Comparison of ENCODE assay signal across 8 mouse cellular contexts in genomic region chr2:92055101-92055813, GRCm38 (mm10). TPM values are rescaled to one million over a fixed set of nuclear protein-coding genes. Genes with fewer than 3 reads are reported as not detected.
A peak's percentile ranks its signal among the peaks of the same experiment; 100 is the strongest.
DNase-seq lines count a peak whose midpoint lies in the region; ATAC-seq and TF ChIP-seq lines count a peak whose summit lies in the region.

No protein-coding gene starts in this region.

- peak; percentile 58 for ATAC-seq in intestine, embryonic 14.5 days (replicated peaks; ENCODE audit: low FRiP score, low TSS enrichment, low read depth)
- peak; percentile 68 for ATAC-seq in megakaryocyte-erythroid progenitor cell, adult 5-6 weeks (replicated peaks; ENCODE audit: low FRiP score, low TSS enrichment, poor library complexity, severe bottlenecking)

- peak overlapping the region; percentile 55 for H3K9ac ChIP-seq in intestine, embryonic 14.5 days (ENCODE audit: low read length)

- no peaks in the 10 kb centered on the region for H3K36me3 ChIP-seq in intestine, embryonic 14.5 days (ENCODE audit: control insufficient read depth, insufficient read depth, low read length)

- H3K4me1 ChIP-seq in cortical plate, adult 2 months (ENCODE audit: control insufficient read depth, insufficient read depth, low read length), result 0 out of 2 replicates have a peak, but pooled peaks cover 3% of the 10 kb centered on the region
- peaks cover 12% of the 10 kb centered on the region for H3K4me1 ChIP-seq in intestine, embryonic 14.5 days (replicated peaks; ENCODE audit: control insufficient read depth, insufficient read depth, low read length)

- intact Hi-C loops in left cerebral cortex, postnatal 14 days (cut with DNase I), result loop anchor here (5.0 kb wide), 1 partner anchor 128 kb away; the partner anchor contains the start of gene Chrm4

- TF ChIP-seq POLR2A in cortical plate, adult 2 months (IDR thresholded peaks at IDR 0.05; ENCODE audit: extremely low read depth, insufficient read depth, low read length), result peak; percentile 70

- peak overlapping the region; percentile 20 for H3K4me3 ChIP-seq in cortical plate, adult 2 months (ENCODE audit: insufficient read depth, low read length)
- peak overlapping the region; percentile 33 for H3K4me3 ChIP-seq in intestine, embryonic 14.5 days (ENCODE audit: low read depth, low read length)

- DNase-seq in adipocyte (ENCODE audit: low spot score), result peak; percentile 93
- DNase-seq in gastrocnemius, postnatal 25 days, result peak; percentile 95
- DNase-seq in intestine, embryonic 14.5 days (ENCODE audit: low spot score), result peak; percentile 90
- peak; percentile 90 to 91 for DNase-seq in left cerebral cortex, postnatal 14 days (ENCODE audit: low spot score in 2 of 2)
- peak; percentile 86 for DNase-seq in right cerebral cortex, postnatal 25 days
- DNase-seq in urinary bladder, postnatal 36 days (ENCODE audit: low spot score in 2 of 2), result peak; percentile 86 to 92

- no peaks in the 10 kb centered on the region for H3K9me3 ChIP-seq in intestine, embryonic 14.5 days (ENCODE audit: control insufficient read depth, low read length)

- WGBS in intestine, embryonic 14.5 days, result 3% methylated on average over 38 of the region's 38 CpGs

- no peak for TF ChIP-seq CTCF in cortical plate, adult 2 months (IDR thresholded peaks at IDR 0.05; ENCODE audit: extremely low read depth, insufficient read depth, low read length)

- peak overlapping the region; percentile 74 for H3K4me2 ChIP-seq in intestine, embryonic 14.5 days (ENCODE audit: low read length)

- peaks cover 24% of the 10 kb centered on the region for H3K27me3 ChIP-seq in intestine, embryonic 14.5 days (replicated peaks; ENCODE audit: control insufficient read depth, insufficient read depth, low read length)

- no peak overlapping the region for H3K27ac ChIP-seq in cortical plate, adult 2 months (ENCODE audit: insufficient read depth, low read length)
- peak overlapping the region; percentile 91 for H3K27ac ChIP-seq in intestine, embryonic 14.5 days (ENCODE audit: low read depth)

RNA-seq across cellular contexts. Expression of gene Creb3l1, which starts 31.0 kb away (rescaled TPM):
- polyA plus RNA-seq in cortical plate, adult 2 months (2012; rRNA removed), result 0.74 and 0.98 TPM in 2 replicates
- total RNA-seq in gastrocnemius, postnatal 25 days (2021), result 10 to 100 TPM in 1 of 2 experiments, 1 to 10 TPM in 1; 8.0 to 10.3 TPM
- 21.2 and 24.1 TPM in 2 replicates for polyA plus RNA-seq in intestine, embryonic 14.5 days (2014; fragmentation: Nextera tagmentation; extraction: Ambion mirVana)
- total RNA-seq in left cerebral cortex, postnatal 14 days (2021), result 1 to 10 TPM; 3.9 to 6.0 TPM
- total RNA-seq in megakaryocyte-erythroid progenitor cell, adult 5-6 weeks (2014; fragmentation: Nextera tagmentation), result 0.33 TPM in 1 of 2 replicates, not detected in the other
- 0.38 TPM in 1 of 2 replicates, not detected in the other for total RNA-seq in megakaryocyte-erythroid progenitor cell, adult 5-6 weeks (2017)

RNA-seq across cellular contexts. Expression of gene Phf21a, which starts 37.7 kb away (rescaled TPM):
- polyA plus RNA-seq in cortical plate, adult 2 months (2012; rRNA removed), result 47.1 and 48.4 TPM in 2 replicates
- total RNA-seq in gastrocnemius, postnatal 25 days (2021), result 10 to 100 TPM; 20.2 to 21.1 TPM
- polyA plus RNA-seq in intestine, embryonic 14.5 days (2014; fragmentation: Nextera tagmentation; extraction: Ambion mirVana), result 27.5 and 28.5 TPM in 2 replicates
- 10 to 100 TPM; 64.5 to 73.9 TPM for total RNA-seq in left cerebral cortex, postnatal 14 days (2021)
- 26.9 and 29.8 TPM in 2 replicates for total RNA-seq in megakaryocyte-erythroid progenitor cell, adult 5-6 weeks (2014; fragmentation: Nextera tagmentation)
- 6.2 and 18.5 TPM in 2 replicates for total RNA-seq in megakaryocyte-erythroid progenitor cell, adult 5-6 weeks (2017)
